ENCODE assay signal across 8 mouse cellular contexts in genomic region chr4:119294415-119295133, GRCm38 (mm10). TPM values are rescaled to one million over a fixed set of nuclear protein-coding genes. Genes with fewer than 3 reads are reported as not detected.
DNase-seq lines count a peak whose midpoint lies in the region; ATAC-seq and TF ChIP-seq lines count a peak whose summit lies in the region.

Ybx1 (minus strand) TSS chr4:119294604.

- no peaks in the 10 kb centered on the region for H3K27me3 ChIP-seq in CH12.LX (replicated peaks)
- H3K27me3 ChIP-seq in forebrain, embryonic 11.5 days (ENCODE audit: control insufficient read depth, insufficient read depth, low read length) = no peaks in the 10 kb centered on the region
- no peaks in the 10 kb centered on the region for H3K27me3 ChIP-seq in heart, embryonic 16.5 days (ENCODE audit: control insufficient read depth, insufficient read depth, low read length)
- no peaks in the 10 kb centered on the region for H3K27me3 ChIP-seq in liver, embryonic 15.5 days
- H3K27me3 ChIP-seq in neural tube, embryonic 12.5 days (replicated peaks) = no peaks in the 10 kb centered on the region

- in situ Hi-C loops in CH12.LX (cut with MboI; ENCODE audit: low pct_ligation_motif_present, low pct_unique_long_range_greater_than_20kb, low sequenced_read_pairs) = no loop called here

- H3K4me2 ChIP-seq in CH12.LX (ENCODE audit: insufficient read depth, low read depth, poor library complexity, severe bottlenecking) = peak within 1 kb of the TSS; percentile 96
- H3K4me2 ChIP-seq in forebrain, embryonic 11.5 days (ENCODE audit: low read depth, low read length, severe bottlenecking) = peak within 1 kb of the TSS; percentile 61
- peak within 1 kb of the TSS; percentile 88 for H3K4me2 ChIP-seq in heart, embryonic 16.5 days (ENCODE audit: low read depth, low read length)
- H3K4me2 ChIP-seq in liver, embryonic 15.5 days = peak within 1 kb of the TSS; percentile 91
- H3K4me2 ChIP-seq in neural tube, embryonic 12.5 days (replicated peaks) = peak within 1 kb of the TSS; percentile 66

- no peak for TF ChIP-seq EP300 in CH12.LX (IDR thresholded peaks at IDR 0.05; ENCODE audit: low read length)

- H3K27ac ChIP-seq in CH12.LX (ENCODE audit: insufficient read depth, low read depth) = peak within 1 kb of the TSS; percentile 27
- peak within 1 kb of the TSS; percentile 83 for H3K27ac ChIP-seq in forebrain, embryonic 11.5 days (ENCODE audit: low read depth, low read length)
- H3K27ac ChIP-seq in heart, embryonic 16.5 days (ENCODE audit: low read length) = peak within 1 kb of the TSS; percentile 96
- peak within 1 kb of the TSS; percentile 83 for H3K27ac ChIP-seq in liver, embryonic 15.5 days (replicated peaks)
- peak within 1 kb of the TSS; percentile 84 for H3K27ac ChIP-seq in neural tube, embryonic 12.5 days

- WGBS in forebrain, embryonic 11.5 days = under 1% methylated on average over 61 of the region's 61 CpGs
- under 1% methylated on average over 61 of the region's 61 CpGs for WGBS in heart, embryonic 16.5 days
- under 1% methylated on average over 61 of the region's 61 CpGs for WGBS in liver, embryonic 15.5 days (ENCODE audit: insufficient replicate concordance)
- under 1% methylated on average over 61 of the region's 61 CpGs for WGBS in neural tube, embryonic 12.5 days

- H3K4me1 ChIP-seq in CH12.LX (ENCODE audit: control insufficient read depth in 1 of 2, insufficient read depth in 2 of 2) = peaks cover 4 to 37% of the 10 kb centered on the region in 2 experiments; a peak in 3 of 4 replicates
- H3K4me1 ChIP-seq in forebrain, embryonic 11.5 days (replicated peaks; ENCODE audit: control insufficient read depth, insufficient read depth, low read length) = no peaks in the 10 kb centered on the region; the same call in 1 of the 2 replicates
- peaks cover 17% of the 10 kb centered on the region for H3K4me1 ChIP-seq in heart, embryonic 16.5 days (ENCODE audit: control insufficient read depth, insufficient read depth, low read length)
- H3K4me1 ChIP-seq in liver, embryonic 15.5 days (replicated peaks) = peaks cover 44% of the 10 kb centered on the region
- peaks cover 26% of the 10 kb centered on the region for H3K4me1 ChIP-seq in neural tube, embryonic 12.5 days

- peak; percentile 98 for DNase-seq in CH12.LX (ENCODE audit: extremely low read depth)
- DNase-seq in c-Kit-positive CD71-positive TER-119-negative erythroid progenitor cells, embryonic 14.5 days (ENCODE audit: low read depth) = peak; percentile 96
- DNase-seq in forebrain, embryonic 11.5 days (ENCODE audit: low spot score) = peak; percentile 99
- peak; percentile 100 for DNase-seq in kidney, postnatal 36 days
- peak; percentile 98 for DNase-seq in telencephalon, adult 2 months (ENCODE audit: low read depth, low spot score)

- no peak for TF ChIP-seq RAD21 in CH12.LX (IDR thresholded peaks at IDR 0.05; ENCODE audit: low read depth, low read length)

- H3K36me3 ChIP-seq in CH12.LX (replicated peaks in 1 of 2; ENCODE audit: control insufficient read depth in 1 of 2, insufficient read depth in 1 of 2, low read length in 1 of 2) = peaks cover 5 to 33% of the 10 kb centered on the region in 2 experiments
- no peaks in the 10 kb centered on the region for H3K36me3 ChIP-seq in forebrain, embryonic 11.5 days (ENCODE audit: control insufficient read depth, insufficient read depth, low read length)
- H3K36me3 ChIP-seq in heart, embryonic 16.5 days (ENCODE audit: control insufficient read depth, insufficient read depth) = peaks cover 3% of the 10 kb centered on the region; the same call in 1 of the 2 replicates
- peaks cover 19% of the 10 kb centered on the region for H3K36me3 ChIP-seq in liver, embryonic 15.5 days (replicated peaks)
- peaks cover 5% of the 10 kb centered on the region; the same call in 1 of the 2 replicates for H3K36me3 ChIP-seq in neural tube, embryonic 12.5 days

- H3K79me2 ChIP-seq in CH12.LX (replicated peaks; ENCODE audit: control insufficient read depth, extremely low read depth, insufficient read depth, poor library complexity, severe bottlenecking) = peaks cover 45% of the 10 kb centered on the region

- H3K4me3 ChIP-seq in CH12.LX (replicated peaks in 1 of 3; ENCODE audit: low read depth in 2 of 3, low read length in 2 of 3, poor library complexity in 1 of 3) = peak within 1 kb of the TSS; percentile 83 to 95 (median 92)
- peak within 1 kb of the TSS; percentile 99 for H3K4me3 ChIP-seq in forebrain, embryonic 11.5 days (ENCODE audit: low read depth, low read length)
- peak within 1 kb of the TSS; percentile 95 for H3K4me3 ChIP-seq in heart, embryonic 16.5 days (ENCODE audit: low read length)
- peak within 1 kb of the TSS; percentile 87 for H3K4me3 ChIP-seq in liver, embryonic 15.5 days (replicated peaks)
- peak within 1 kb of the TSS; percentile 100 for H3K4me3 ChIP-seq in neural tube, embryonic 12.5 days

- dilution Hi-C loops in CH12.LX (cut with MboI; ENCODE audit: extremely low pct_ligation_motif_present, extremely low pct_unique_long_range_greater_than_20kb, low sequenced_read_pairs) = no loop called here

- peak within 1 kb of the TSS; percentile 93 for H3K9ac ChIP-seq in CH12.LX (ENCODE audit: insufficient read depth, low read depth)
- H3K9ac ChIP-seq in forebrain, embryonic 11.5 days (ENCODE audit: low read length) = peak within 1 kb of the TSS; percentile 95
- peak within 1 kb of the TSS; percentile 94 for H3K9ac ChIP-seq in heart, embryonic 16.5 days (ENCODE audit: low read length)
- H3K9ac ChIP-seq in liver, embryonic 15.5 days = peak within 1 kb of the TSS; percentile 85
- H3K9ac ChIP-seq in neural tube, embryonic 12.5 days = peak within 1 kb of the TSS; percentile 95

- TF ChIP-seq POLR2A in CH12.LX (IDR thresholded peaks at IDR 0.05; ENCODE audit: low read depth, low read length) = peak; percentile 80

- H3K9me3 ChIP-seq in CH12.LX (replicated peaks; ENCODE audit: low read length) = no peaks in the 10 kb centered on the region
- H3K9me3 ChIP-seq in forebrain, embryonic 11.5 days (ENCODE audit: control insufficient read depth, low read length) = no peaks in the 10 kb centered on the region
- H3K9me3 ChIP-seq in heart, embryonic 16.5 days (replicated peaks; ENCODE audit: control insufficient read depth, low read length) = no peaks in the 10 kb centered on the region
- H3K9me3 ChIP-seq in liver, embryonic 15.5 days (replicated peaks) = no peaks in the 10 kb centered on the region
- H3K9me3 ChIP-seq in neural tube, embryonic 12.5 days = no peaks in the 10 kb centered on the region

- no peak for TF ChIP-seq CTCF in CH12.LX (conservative IDR thresholded peaks at IDR 0.05 in 1 of 2, IDR thresholded peaks at IDR 0.05 in 1 of 2; ENCODE audit: low read depth in 2 of 2, low read length in 2 of 2)

- peak; percentile 100 for ATAC-seq in forebrain, embryonic 11.5 days (replicated peaks; ENCODE audit: low FRiP score)
- peak; percentile 99 for ATAC-seq in heart, embryonic 16.5 days (replicated peaks; ENCODE audit: extremely low read depth, insufficient read depth, low FRiP score)
- peak; percentile 98 for ATAC-seq in liver, embryonic 15.5 days (ENCODE audit: insufficient read depth)
- peak; percentile 99 for ATAC-seq in neural tube, embryonic 12.5 days (ENCODE audit: low FRiP score, low read depth)

TF ChIP-seq in CH12.LX, 34 proteins besides CTCF, POLR2A, EP300 and RAD21 (continues in another document):
- TF ChIP-seq CHD2 (IDR thresholded peaks at IDR 0.05; ENCODE audit: low read length) (peak; percentile 88), ELF1 (IDR thresholded peaks at IDR 0.05; ENCODE audit: low read depth, low read length) (peak; percentile 85), MAZ (IDR thresholded peaks at IDR 0.05; ENCODE audit: low read depth, low read length) (no peak), SMC3 (IDR thresholded peaks at IDR 0.05; ENCODE audit: low read depth, low read length) (no peak), ZNF384 (IDR thresholded peaks at IDR 0.05; ENCODE audit: low read depth, low read length) (no peak), E2F4 (IDR thresholded peaks at IDR 0.05; ENCODE audit: insufficient replicate concordance, low read depth, low read length) (no peak), UBTF (IDR thresholded peaks at IDR 0.05; ENCODE audit: low read depth, low read length) (no peak), ZKSCAN1 (IDR thresholded peaks at IDR 0.05; ENCODE audit: borderline replicate concordance, low read depth, low read length) (no peak), JUND (conservative IDR thresholded peaks at IDR 0.05; ENCODE audit: low read depth, low read length) (no peak), MEF2A (IDR thresholded peaks at IDR 0.05; ENCODE audit: borderline replicate concordance, low read depth, low read length) (peak; percentile 72; the same call in 1 of the 2 replicates), NELFE (IDR thresholded peaks at IDR 0.05; ENCODE audit: low read depth, low read length) (peak; percentile 82; the same call in 1 of the 2 replicates), IRF4 (IDR thresholded peaks at IDR 0.05; ENCODE audit: low read depth, low read length) (peak; percentile 79), MYC (IDR thresholded peaks at IDR 0.05; ENCODE audit: low read depth, low read length) (peak; percentile 95), MAX (IDR thresholded peaks at IDR 0.05; ENCODE audit: low read length) (peak; percentile 92), MAFK (IDR thresholded peaks at IDR 0.05; ENCODE audit: insufficient replicate concordance, low read length) (no peak), CHD1 (IDR thresholded peaks at IDR 0.05; ENCODE audit: low read depth, low read length) (no peak; the same call in 1 of the 2 replicates), ETS1 (conservative IDR thresholded peaks at IDR 0.05; ENCODE audit: low read depth, low read length) (no peak), GABPA (IDR thresholded peaks at IDR 0.05; ENCODE audit: insufficient replicate concordance, low read depth, low read length) (no peak), USF2 (conservative IDR thresholded peaks at IDR 0.05; ENCODE audit: low read depth, low read length) (peak; percentile 89), KAT2A (IDR thresholded peaks at IDR 0.05; ENCODE audit: insufficient replicate concordance, low read length) (0 out of 2 replicates have a peak, but pooled peaks have one; percentile 71), SIN3A (IDR thresholded peaks at IDR 0.05; ENCODE audit: low read length) (peak; percentile 91), ZC3H11A (IDR thresholded peaks at IDR 0.05; ENCODE audit: low read depth, low read length) (no peak), POLR2AphosphoS2 (IDR thresholded peaks at IDR 0.05; ENCODE audit: low read depth, low read length) (no peak)

RNA-seq across cellular contexts. Expression of gene Ybx1, which starts in this region (rescaled TPM):
- total RNA-seq in CH12.LX (2012; rRNA removed) = 724 and 865 TPM in 2 replicates
- 901 and 989 TPM in 2 replicates for total RNA-seq in CH12.LX (2014; rRNA removed)
- polyA plus RNA-seq in CH12.LX (2012; ENCODE audit: insufficient read length, low read depth) = 2,139 and 2,246 TPM in 2 replicates
- 1,312 and 1,467 TPM in 2 replicates for polyA plus RNA-seq in forebrain, embryonic 11.5 days (2014; fragmentation: Nextera tagmentation; extraction: Ambion mirVana)
- 501 and 547 TPM in 2 replicates for polyA plus RNA-seq in heart, embryonic 16.5 days (2015; fragmentation: Nextera tagmentation; extraction: Ambion mirVana)
- 219 and 221 TPM in 2 replicates for polyA plus RNA-seq in liver, embryonic 15.5 days (2015; fragmentation: Nextera tagmentation; extraction: Ambion mirVana)
- polyA plus RNA-seq in neural tube, embryonic 12.5 days (2016; fragmentation: Nextera tagmentation; extraction: Ambion mirVana) = 1,187 and 1,308 TPM in 2 replicates

Comparison
In these comparisons a context has a peak if more than half of its experiments do, and no peak if none do; other contexts are left out.
1. Peak in every context shown above with its lines: DNase-seq, ATAC-seq, H3K4me3 ChIP-seq and H3K27ac ChIP-seq.
2. H3K27ac ChIP-seq: peak in every context shown above with its lines; median percentile 96 in heart, embryonic 16.5 days; 84 in neural tube, embryonic 12.5 days; 83 in forebrain, embryonic 11.5 days; 83 in liver, embryonic 15.5 days; 27 in CH12.LX.